Mouse (Mus musculus) granulocyte monocyte progenitor cell, adult 5-6 weeks (primary cell): Measurements from ENCODE around the gene Ddr2. TPM values are rescaled to one million over a fixed set of nuclear protein-coding genes. Genes with fewer than 3 reads are reported as not detected.
"Not testable (repeated sequence)": the region's sequence is repeated elsewhere in the genome, so short reads cannot be mapped to it uniquely, and the experiment has no call there.

Experiments
- ATAC-seq: replicated peaks from 2 replicates; pipeline ENCODE4 v1.8.0; 2016; ENCODE audit warnings: mild to moderate bottlenecking, moderate TSS enrichment, inconsistent platforms; ENCODE audit not compliant: poor library complexity, severe bottlenecking
- total RNA-seq, 2 experiments: library from RNA; stranded (forward) in 1 of 2; stranded (reverse) in 1 of 2; fragments of 200-712, 200-1000 nt in 1 of 2; fragments of >200 nt in 1 of 2; fragmentation: Nextera tagmentation in 1 of 2; gene quantifications; 2 replicates each; pipeline ENCODE4 v1.2.3; 2014 to 2017

The Ddr2 gene
- total RNA-seq, 2 experiments from 2014 or later: 0.05 TPM; not detected in 1

GRCm38 (mm10) chr1:170044726-170045471 lies 65.7 kb downstream of the Ddr2 start:
- no peak for ATAC-seq

- ATAC-seq: no peak
These were observed 66.8 kb downstream of the Ddr2 start for GRCm38 (mm10) chr1:170043753-170044152.

- no peak for ATAC-seq
These were observed 67.6 kb downstream of the Ddr2 start for GRCm38 (mm10) chr1:170042996-170043395.

DNA sequence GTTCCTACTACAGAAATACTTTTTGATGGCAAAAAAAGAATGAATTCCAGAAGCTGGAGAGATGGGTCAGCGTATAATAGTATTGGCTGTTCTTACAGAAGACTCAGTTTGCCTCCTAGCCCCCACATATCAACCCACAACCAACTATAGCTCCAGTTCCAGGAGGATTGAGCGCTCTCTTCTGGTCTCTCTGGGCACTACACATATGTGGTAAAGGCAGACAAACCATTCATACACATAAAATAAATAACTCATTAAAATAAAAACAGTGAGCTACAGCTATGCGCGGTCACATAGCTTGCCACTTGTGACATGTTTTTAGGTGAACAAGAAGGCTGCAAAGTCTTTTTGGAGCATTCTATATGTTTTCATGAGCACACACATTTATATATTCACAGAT lies 71.2 kb downstream of the Ddr2 start:
- ATAC-seq: no peak

DNA sequence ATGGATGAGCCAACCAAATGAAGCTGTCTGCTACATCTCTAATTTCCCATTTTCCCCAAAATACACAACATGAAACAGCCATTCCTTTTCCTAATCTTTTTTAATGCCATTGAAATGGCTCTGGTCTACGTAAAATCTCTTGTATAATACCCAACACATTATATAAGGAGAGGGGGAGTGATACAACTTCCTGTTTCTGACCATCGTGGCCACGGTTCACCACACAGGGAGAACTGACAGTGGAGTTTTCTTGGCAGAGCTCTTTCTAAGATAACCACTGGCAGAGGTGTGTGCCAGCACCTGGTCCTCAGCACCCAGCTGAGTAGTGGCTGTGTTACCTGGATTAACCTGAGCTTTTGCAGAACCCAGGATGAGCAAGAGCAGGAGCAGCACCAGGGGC lies 75.0 kb downstream of the Ddr2 start:
- ATAC-seq: peak; percentile 85

GRCm38 (mm10) chr1:170034961-170035360 lies 75.6 kb downstream of the Ddr2 start:
- peak; percentile 63 for ATAC-seq

DNA sequence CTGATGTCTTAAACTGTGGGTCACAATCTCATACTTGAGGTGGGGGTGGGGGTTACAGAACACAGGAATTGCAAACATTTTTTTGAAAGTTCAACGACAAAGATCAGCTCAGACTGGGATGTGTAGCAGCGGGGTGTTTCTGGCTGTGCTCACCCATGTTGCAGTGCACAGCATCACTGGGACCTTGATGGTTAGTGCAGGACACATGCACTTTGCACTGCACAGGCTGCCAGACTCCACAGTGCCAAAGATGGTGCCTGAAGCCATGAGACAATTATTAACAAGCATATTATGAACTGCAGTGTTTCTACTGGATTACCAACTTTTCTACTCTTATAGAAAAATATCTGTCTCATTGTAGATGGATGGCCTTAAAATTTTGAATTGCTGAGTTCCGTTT lies 78.9 kb downstream of the Ddr2 start:
- no peak for ATAC-seq

DNA sequence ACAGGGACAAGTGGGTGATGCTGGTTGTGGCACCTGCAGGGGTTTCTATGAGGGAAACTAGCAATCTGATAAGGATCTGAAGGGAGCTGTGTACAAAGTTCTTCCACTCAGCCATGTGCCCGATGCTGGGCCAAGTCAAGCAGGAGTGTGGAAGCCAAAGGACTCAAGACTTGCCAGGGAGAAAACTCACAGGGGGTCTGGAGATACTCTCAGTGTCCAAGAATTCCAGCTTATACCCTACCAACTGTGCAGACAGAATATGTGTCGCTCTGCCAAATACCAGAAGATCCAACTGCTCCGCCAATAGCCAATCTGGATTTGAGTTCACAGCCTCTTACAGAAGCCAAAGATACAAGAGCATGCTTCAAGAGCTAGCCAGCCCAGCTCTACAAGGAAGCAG lies 95.8 kb downstream of the Ddr2 start:
- ATAC-seq: no peak

DNA sequence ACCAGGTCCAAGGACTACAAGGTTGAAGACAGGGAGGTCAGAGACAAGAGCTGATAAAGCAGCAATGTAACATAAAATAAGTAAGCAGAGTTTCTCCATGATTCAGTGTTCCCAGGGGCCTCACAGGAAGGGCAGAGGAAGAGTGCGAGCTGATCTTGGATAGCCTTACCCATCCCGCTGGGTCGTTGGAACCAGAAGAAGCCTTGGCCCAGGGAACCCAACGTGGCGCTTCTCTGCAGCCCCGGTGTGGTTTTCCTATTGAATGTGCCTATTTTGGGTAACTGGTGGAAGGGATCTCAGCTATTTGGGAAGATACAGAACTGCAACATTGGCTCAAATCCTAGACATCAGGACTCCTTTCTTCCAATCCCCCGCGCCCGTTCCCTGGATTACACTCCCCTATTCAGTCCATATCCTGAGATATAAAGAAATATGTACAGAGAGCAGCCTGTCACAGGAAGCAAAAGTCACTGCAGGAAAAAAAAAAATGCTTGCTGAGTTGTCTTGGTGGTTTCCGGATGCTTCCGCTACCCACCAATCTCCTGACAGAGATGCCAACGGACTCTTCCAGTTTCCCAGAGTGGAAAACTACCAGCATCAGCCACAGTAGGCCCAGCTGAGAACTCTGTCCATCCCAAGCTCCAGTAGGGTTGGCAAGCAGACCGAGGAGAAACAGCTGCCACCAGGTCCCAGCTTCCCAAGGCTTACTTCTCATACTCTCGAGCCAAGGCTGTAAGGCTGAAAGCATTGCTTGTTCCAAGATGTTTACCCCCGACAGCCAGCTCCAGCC lies 99.7 kb downstream of the Ddr2 start:
- ATAC-seq: no peak

- no peak for ATAC-seq
These were observed 101.3 kb downstream of the Ddr2 start for GRCm38 (mm10) chr1:170009296-170009695.

- no peak for ATAC-seq
These were observed 101.9 kb downstream of the Ddr2 start for GRCm38 (mm10) chr1:170008432-170009220.

DNA sequence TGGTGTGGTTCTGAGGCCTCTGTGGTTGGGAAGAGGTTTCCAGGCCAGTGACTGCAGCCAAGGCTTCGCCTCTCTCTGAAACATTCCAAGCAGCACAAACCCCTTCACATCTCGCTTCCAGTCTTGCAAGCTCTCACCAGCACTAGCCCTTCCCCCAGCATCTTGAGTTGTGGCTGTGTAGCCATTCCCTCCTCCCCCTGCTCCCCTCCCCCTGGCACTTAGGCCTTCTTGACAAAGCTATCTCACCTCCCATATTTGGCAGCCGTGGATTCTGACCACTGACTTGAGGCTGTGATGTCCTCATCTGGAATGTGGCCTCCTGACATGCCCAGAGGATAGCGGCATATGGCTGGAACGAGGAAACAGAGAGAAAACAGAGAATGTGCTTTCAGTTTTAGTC lies 104.0 kb downstream of the Ddr2 start:
- ATAC-seq: no peak

GRCm38 (mm10) chr1:170005297-170005696 lies 105.3 kb downstream of the Ddr2 start:
- no peak for ATAC-seq

- ATAC-seq: not testable (repeated sequence)
These were observed 116.7 kb downstream of the Ddr2 start for GRCm38 (mm10) chr1:169993901-169994300.

- ATAC-seq: 0 out of 2 replicates have a peak, but pooled peaks have one; percentile 30
These were observed 124.4 kb downstream of the Ddr2 start for GRCm38 (mm10) chr1:169986166-169986565.

GRCm38 (mm10) chr1:169977621-169978020 lies 132.9 kb downstream of the Ddr2 start:
- ATAC-seq: no peak

DNA sequence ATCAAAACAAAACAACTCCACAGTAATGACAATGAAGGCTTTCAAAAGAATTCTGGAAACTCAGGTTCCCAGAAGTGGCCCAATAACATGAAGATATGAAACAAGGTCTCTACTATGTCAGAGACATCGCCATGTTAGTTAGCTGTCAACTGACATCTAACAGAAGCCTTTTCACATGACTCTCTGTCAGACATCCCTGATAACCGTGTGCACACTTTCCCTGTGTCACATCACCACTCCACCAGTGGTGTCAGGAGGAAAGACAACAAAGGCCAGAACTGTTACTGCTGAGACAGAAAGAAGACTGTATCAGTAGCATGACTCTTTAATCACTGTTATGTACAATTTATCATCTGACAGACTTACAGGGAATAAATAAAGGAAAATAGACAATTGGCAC lies 138.6 kb downstream of the Ddr2 start:
- no peak for ATAC-seq

DNA sequence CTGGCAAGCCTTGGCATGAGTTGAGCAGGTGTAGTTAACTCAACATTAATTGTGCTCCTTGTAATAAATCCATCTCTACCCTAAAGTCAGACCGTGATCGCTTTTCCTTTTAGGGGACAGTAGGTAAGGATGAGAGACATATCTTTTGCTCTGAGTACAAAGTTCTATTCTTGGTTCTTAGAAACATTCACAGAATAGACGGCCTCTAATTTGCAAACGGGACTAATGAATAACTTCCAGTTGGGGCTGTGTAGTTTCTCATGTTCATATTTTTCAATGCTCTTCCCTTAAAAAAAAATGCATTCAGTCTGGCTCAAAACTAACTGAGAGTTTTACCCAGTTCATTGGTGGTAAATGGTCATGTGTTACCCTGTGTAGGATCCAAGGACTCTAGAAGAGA lies 139.6 kb downstream of the Ddr2 start:
- no peak for ATAC-seq

DNA sequence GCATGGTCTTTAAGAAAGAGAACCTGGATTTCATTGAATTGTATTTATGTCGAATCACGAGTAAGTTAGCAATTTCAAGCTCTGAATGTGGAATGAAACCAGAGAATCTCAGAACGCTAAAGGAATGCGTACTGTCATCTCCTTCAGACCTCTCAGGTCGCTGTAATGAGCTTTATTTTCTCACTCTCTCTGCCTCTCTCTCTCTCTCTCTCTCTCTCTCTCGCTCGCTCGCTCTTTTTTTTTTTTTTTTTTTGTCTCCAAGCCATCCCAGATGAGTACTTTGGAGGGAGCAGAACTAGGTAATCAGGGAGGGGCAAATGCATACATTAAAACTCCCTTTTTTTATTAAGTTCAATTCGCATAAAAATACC lies 141.1 kb downstream of the Ddr2 start:
- ATAC-seq: peak; percentile 12

DNA sequence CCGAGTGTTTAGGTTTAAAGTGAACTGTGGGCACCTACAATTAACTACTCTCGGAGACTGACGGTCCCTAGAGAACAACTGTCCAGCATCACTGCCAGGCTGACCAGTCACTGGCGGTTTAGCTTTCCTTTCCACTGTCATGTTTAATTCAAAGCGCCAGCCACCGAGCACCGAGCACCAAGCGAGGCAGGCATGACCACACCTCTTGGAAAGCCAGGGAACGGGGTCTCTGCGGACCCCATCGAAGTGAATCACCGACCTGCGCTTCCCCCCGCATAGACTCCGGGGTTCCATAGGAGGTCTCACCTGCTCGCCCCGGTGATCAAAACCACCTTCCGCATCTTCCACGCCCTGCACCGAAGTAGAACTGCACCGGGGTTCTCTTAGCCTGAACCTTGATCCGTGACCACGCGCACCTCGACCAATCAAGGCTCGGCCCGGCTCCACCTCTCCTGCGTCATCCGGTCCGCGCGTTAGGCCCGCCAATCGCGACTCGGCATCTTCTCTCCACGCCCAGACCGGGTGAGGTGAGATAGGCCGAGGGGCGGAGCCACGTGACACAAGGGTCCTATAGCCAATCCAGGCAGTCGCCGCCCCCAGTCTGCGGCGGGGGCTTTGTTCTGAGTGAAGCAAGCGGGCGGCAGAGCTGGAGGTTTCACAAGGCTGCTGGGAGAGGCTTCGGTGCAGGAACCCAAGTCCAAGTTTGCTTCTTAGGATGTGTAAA lies 141.6 kb downstream of the Ddr2 start, which contains the start of gene Hsd17b7:
Gene Hsd17b7, minus strand, starts transcription at position 450 of the 724 bp plus-strand sequence.
- ATAC-seq: peak; percentile 95
